8 mouse cellular contexts compared by ENCODE assay signal in genomic region chr6:59208685-59209298, GRCm38 (mm10). TPM values are rescaled to one million over a fixed set of nuclear protein-coding genes. Genes with fewer than 3 reads are reported as not detected.
DNase-seq lines count a peak whose midpoint lies in the region; ATAC-seq and TF ChIP-seq lines count a peak whose summit lies in the region.

TSS of gene Tigd2 (plus strand) at chr6:59208870.

- DNase-seq in T-cell, adult 2 months (ENCODE audit: low spot score): peak; percentile 90
- peak; percentile 94 to 96 for DNase-seq in cerebellum, postnatal 36 days
- peak; percentile 90 for DNase-seq in gastrocnemius, adult 18-20 months (ENCODE audit: low spot score)
- DNase-seq in hindbrain, postnatal 0 days (ENCODE audit: low spot score): peak; percentile 97
- DNase-seq in left cerebral cortex, adult 2 months (ENCODE audit: extremely low spot score in 1 of 2, low spot score in 2 of 2): peak; percentile 91 to 92
- peak; percentile 93 for DNase-seq in right cerebral cortex, adult 2 months (ENCODE audit: low spot score in 2 of 2)
- peak; percentile 93 for DNase-seq in urinary bladder, postnatal 14 days (ENCODE audit: low spot score)

- H3K27ac ChIP-seq in hindbrain, postnatal 0 days: peak within 1 kb of the TSS; percentile 92
- H3K27ac ChIP-seq in left cerebral cortex, adult 2 months: peak within 1 kb of the TSS; percentile 93

- no peaks in the 10 kb centered on the region for H3K27me3 ChIP-seq in hindbrain, postnatal 0 days (ENCODE audit: insufficient read depth, low read length)

- intact Hi-C loops in left cerebral cortex, adult 2 months (cut with DNase I): no loop called here

- WGBS in hindbrain, postnatal 0 days: 0% methylated on average over 60 of the region's 62 CpGs

- no peaks in the 10 kb centered on the region for H3K36me3 ChIP-seq in hindbrain, postnatal 0 days (ENCODE audit: insufficient read depth, low read length)

- peak; percentile 99 for ATAC-seq in hindbrain, postnatal 0 days
- ATAC-seq in megakaryocyte, adult 5-6 weeks (ENCODE audit: poor library complexity, severe bottlenecking): peak; percentile 96

- H3K4me1 ChIP-seq in hindbrain, postnatal 0 days (ENCODE audit: insufficient read depth, low read length): 0 out of 2 replicates have a peak, but pooled peaks cover 3% of the 10 kb centered on the region

- no peaks in the 10 kb centered on the region for H3K9me3 ChIP-seq in hindbrain, postnatal 0 days (ENCODE audit: low read length)

- TF ChIP-seq CTCF in hindbrain, postnatal 0 days (IDR thresholded peaks at IDR 0.05; ENCODE audit: low read depth): peak; percentile 79
- TF ChIP-seq CTCF in left cerebral cortex, adult 2 months (IDR thresholded peaks at IDR 0.05): peak; percentile 94

- H3K4me3 ChIP-seq in hindbrain, postnatal 0 days (ENCODE audit: low read length): peak within 1 kb of the TSS; percentile 87
- H3K4me3 ChIP-seq in left cerebral cortex, adult 2 months: peak within 1 kb of the TSS; percentile 94

- peak within 1 kb of the TSS; percentile 77 for H3K4me2 ChIP-seq in hindbrain, postnatal 0 days (ENCODE audit: low read depth, low read length)

- peak within 1 kb of the TSS; percentile 84 for H3K9ac ChIP-seq in hindbrain, postnatal 0 days (replicated peaks; ENCODE audit: low read length)

RNA-seq across cellular contexts. Expression of gene Tigd2, which starts in this region (rescaled TPM):
- 10 to 100 TPM in 1 of 2 experiments, 1 to 10 TPM in 1; 9.8 to 10.2 TPM for total RNA-seq in gastrocnemius, adult 18-20 months (2021)
- total RNA-seq in hindbrain, postnatal 0 days (2014; rRNA removed): 10.9 and 13.2 TPM in 2 replicates
- 13.9 and 14.9 TPM in 2 replicates for polyA plus RNA-seq in hindbrain, postnatal 0 days (2015; fragmentation: Nextera tagmentation; extraction: Ambion mirVana)
- 10 to 100 TPM; 11.1 to 11.9 TPM for total RNA-seq in left cerebral cortex, adult 2 months (2021)
- total RNA-seq in megakaryocyte, adult 5-6 weeks (2015): 11.9 and 12.3 TPM in 2 replicates
- 12.4 and 15.9 TPM in 2 replicates for total RNA-seq in megakaryocyte, adult 5-6 weeks (2017)

Comparison
In these comparisons a context has a peak if more than half of its experiments do, and no peak if none do; other contexts are left out.
1. Peak in every context shown above with its lines: DNase-seq, ATAC-seq, H3K4me3 ChIP-seq and H3K27ac ChIP-seq.